Mouse (Mus musculus): ENCODE measurements around the gene Ice1. TPM values are rescaled to one million over a fixed set of nuclear protein-coding genes. Genes with fewer than 3 reads are reported as not detected.

The Ice1 gene
- polyA plus RNA-seq, 1 experiment from 2014 or later: 9.7 TPM

DNA sequence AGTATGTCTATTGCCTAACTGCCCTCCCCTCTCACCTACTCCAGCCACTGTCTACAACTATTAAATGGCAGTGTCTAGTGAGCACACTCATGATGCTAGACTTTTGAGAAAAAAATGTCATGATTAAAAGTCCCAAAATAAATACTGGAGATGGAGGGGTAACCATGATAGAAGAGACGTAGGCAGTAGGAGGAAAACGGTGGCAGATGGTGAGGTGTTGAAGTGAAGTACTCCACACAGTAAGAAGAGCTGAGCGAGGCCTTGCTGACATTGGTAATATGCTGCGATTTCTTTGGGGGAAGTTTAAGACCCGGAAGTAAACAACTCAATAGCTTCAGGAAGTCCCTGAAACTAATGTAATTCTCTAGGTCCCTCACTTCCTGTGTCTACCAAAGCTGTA is 104.0 kb downstream of the Ice1 start:
- H3K9ac ChIP-seq: no peak overlapping the region
- no peaks in the 10 kb centered on the region for H3K4me1 ChIP-seq
- no peaks in the 10 kb centered on the region for H3K9me3 ChIP-seq (replicated peaks)
- no peak for ATAC-seq
- H3K4me3 ChIP-seq: no peak overlapping the region
- 71% methylated on average over 5 of the region's 5 CpGs for WGBS (ENCODE audit: insufficient replicate concordance)
- H3K36me3 ChIP-seq: no peaks in the 10 kb centered on the region
- no peaks in the 10 kb centered on the region for H3K27me3 ChIP-seq (replicated peaks)
- no peak overlapping the region for H3K27ac ChIP-seq
- H3K4me2 ChIP-seq: no peak overlapping the region

DNA sequence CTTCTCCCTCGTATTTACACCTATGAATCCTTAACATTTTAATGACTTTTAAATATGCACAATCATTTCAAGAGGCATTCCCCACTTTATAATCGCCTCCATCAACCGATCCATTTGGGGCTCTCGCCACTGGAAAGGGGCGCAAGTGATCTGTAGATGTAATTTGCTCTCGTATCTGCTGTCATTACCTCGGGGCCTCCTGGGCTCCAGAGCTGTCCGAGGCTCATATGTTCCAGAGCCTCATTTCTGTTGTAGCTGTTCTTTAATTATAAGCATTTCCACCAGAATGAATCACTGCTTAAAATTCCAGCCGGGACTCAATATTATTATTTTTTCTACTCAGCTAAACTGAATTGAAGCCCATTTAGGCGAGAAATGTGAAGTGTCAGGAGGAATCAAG is 104.7 kb downstream of the Ice1 start:
- no peaks in the 10 kb centered on the region for H3K27me3 ChIP-seq (replicated peaks)
- no peak overlapping the region for H3K4me3 ChIP-seq
- no peaks in the 10 kb centered on the region for H3K9me3 ChIP-seq (replicated peaks)
- no peaks in the 10 kb centered on the region for H3K4me1 ChIP-seq
- H3K27ac ChIP-seq: no peak overlapping the region
- no peaks in the 10 kb centered on the region for H3K36me3 ChIP-seq
- H3K4me2 ChIP-seq: no peak overlapping the region
- no peak overlapping the region for H3K9ac ChIP-seq
- WGBS (ENCODE audit: insufficient replicate concordance): 71% methylated on average over 10 of the region's 10 CpGs
- no peak for ATAC-seq

DNA sequence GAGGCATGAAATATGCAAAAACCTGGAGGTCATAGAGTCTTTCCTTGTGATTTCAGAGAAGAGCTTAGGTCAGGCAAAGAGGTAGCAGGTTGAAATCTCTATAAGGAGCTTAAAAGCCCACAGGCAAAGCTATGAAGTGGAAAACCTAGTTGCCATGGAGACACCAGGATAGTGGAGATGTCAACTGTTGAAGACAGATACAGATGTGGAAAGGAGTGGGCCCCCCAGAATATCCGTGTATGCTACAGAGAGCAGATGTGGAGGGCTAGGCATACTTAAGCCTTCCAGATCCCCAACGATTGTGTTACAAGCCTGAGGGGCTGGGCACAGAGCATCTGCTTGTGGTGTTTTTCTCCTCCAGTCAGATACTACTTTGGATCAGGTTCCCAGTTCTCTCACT is 119.8 kb downstream of the Ice1 start:
- 0 out of 2 replicates have a peak, but pooled peaks cover 4% of the 10 kb centered on the region for H3K9me3 ChIP-seq (replicated peaks)
- H3K4me1 ChIP-seq: no peaks in the 10 kb centered on the region
- H3K36me3 ChIP-seq: no peaks in the 10 kb centered on the region
- no peak for ATAC-seq
- H3K4me3 ChIP-seq: no peak overlapping the region
- H3K4me2 ChIP-seq: no peak overlapping the region
- no peaks in the 10 kb centered on the region for H3K27me3 ChIP-seq (replicated peaks)
- 48% methylated on average over 2 of the region's 2 CpGs for WGBS (ENCODE audit: insufficient replicate concordance)
- no peak overlapping the region for H3K27ac ChIP-seq
- H3K9ac ChIP-seq: no peak overlapping the region

DNA sequence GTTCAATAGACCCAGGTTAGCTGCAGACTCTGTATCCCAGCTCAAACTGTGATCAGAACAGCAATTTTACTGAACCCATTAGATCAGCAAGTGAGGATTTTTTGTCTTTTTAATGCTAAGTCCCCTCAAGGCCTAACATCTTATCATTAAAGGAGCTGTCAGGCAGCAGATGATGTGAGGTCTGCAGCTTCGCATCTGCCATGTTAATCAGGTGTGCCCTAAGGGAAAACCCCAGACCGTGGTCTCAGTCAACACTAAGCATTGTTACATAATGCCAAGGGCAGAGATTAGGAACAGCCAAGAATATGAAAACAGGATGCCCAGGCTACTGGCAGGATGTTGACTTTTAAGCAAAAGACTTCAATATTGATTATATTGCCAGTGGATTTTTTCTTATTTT is 122.4 kb downstream of the Ice1 start:
- no peak for ATAC-seq
- H3K4me2 ChIP-seq: no peak overlapping the region
- 63% methylated on average over 2 of the region's 2 CpGs for WGBS (ENCODE audit: insufficient replicate concordance)
- H3K4me3 ChIP-seq: no peak overlapping the region
- H3K9ac ChIP-seq: no peak overlapping the region
- no peaks in the 10 kb centered on the region for H3K4me1 ChIP-seq
- H3K27me3 ChIP-seq (replicated peaks): no peaks in the 10 kb centered on the region
- H3K9me3 ChIP-seq (replicated peaks): 0 out of 2 replicates have a peak, but pooled peaks cover 4% of the 10 kb centered on the region
- no peaks in the 10 kb centered on the region for H3K36me3 ChIP-seq
- no peak overlapping the region for H3K27ac ChIP-seq

DNA sequence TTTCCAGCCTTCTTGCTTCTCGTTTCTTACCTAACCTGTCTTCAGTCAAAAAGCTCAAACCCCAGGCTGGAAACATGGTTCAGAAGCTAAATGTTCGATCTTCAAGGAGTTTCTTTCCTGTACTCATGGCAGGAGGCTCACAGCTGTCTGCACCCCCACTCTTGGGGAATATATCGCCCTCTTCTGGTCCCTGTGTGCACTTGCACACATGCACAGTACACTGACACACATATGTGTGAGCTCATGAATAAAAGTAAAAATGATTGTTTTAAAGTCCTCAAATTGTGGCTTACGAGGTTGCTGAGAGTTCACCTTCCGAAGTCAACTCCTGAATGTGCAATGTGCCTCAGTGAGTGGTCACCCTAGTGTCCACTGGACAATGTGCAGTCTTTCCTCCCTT is 127.2 kb downstream of the Ice1 start:
- Histone ChIP-seq H3K9ac (no peak overlapping the region), H3K4me3 (no peak overlapping the region), H3K27me3 (replicated peaks) (no peaks in the 10 kb centered on the region), H3K9me3 (replicated peaks) (no peaks in the 10 kb centered on the region), H3K4me2 (no peak overlapping the region), H3K27ac (no peak overlapping the region), H3K4me1 (no peaks in the 10 kb centered on the region), H3K36me3 (no peaks in the 10 kb centered on the region)
- no peak for ATAC-seq
- WGBS (ENCODE audit: insufficient replicate concordance): 51% methylated on average over 5 of the region's 5 CpGs

DNA sequence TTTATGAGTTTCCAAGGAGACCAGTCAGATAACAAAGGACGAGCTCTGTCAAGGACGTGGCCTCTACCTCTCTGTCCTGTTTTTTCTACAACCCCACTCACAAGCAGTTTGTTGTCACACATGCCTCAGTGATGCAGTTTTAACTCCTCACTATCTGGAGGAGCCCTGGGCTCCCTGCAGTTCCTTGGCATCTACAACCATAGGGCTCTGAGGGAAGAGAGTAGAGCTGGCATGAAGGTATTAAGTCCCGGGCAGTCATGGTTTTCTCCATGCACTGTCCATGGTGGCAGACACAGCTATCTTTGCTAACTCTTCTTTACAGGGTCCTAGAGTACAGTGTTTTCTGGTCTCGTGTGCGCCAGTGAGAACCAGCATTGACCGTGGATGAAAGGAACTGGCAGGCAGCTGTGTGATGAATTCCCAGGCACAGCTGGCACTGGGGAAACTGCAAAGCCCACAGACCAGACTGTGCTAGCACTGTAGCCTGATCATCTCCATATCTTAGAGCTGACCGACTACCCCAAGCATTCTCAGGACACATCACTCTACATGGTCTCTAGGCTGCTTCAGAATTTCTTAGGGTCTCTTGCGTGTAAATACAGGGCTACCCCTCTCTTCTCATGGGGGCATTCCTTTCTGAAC is 127.9 kb downstream of the Ice1 start:
- no peaks in the 10 kb centered on the region for H3K4me1 ChIP-seq
- no peaks in the 10 kb centered on the region for H3K9me3 ChIP-seq (replicated peaks)
- no peak overlapping the region for H3K9ac ChIP-seq
- H3K4me3 ChIP-seq: no peak overlapping the region
- no peaks in the 10 kb centered on the region for H3K27me3 ChIP-seq (replicated peaks)
- no peak overlapping the region for H3K4me2 ChIP-seq
- no peaks in the 10 kb centered on the region for H3K36me3 ChIP-seq
- no peak overlapping the region for H3K27ac ChIP-seq
- WGBS (ENCODE audit: insufficient replicate concordance): 69% methylated on average over 8 of the region's 8 CpGs
- no peak for ATAC-seq

DNA sequence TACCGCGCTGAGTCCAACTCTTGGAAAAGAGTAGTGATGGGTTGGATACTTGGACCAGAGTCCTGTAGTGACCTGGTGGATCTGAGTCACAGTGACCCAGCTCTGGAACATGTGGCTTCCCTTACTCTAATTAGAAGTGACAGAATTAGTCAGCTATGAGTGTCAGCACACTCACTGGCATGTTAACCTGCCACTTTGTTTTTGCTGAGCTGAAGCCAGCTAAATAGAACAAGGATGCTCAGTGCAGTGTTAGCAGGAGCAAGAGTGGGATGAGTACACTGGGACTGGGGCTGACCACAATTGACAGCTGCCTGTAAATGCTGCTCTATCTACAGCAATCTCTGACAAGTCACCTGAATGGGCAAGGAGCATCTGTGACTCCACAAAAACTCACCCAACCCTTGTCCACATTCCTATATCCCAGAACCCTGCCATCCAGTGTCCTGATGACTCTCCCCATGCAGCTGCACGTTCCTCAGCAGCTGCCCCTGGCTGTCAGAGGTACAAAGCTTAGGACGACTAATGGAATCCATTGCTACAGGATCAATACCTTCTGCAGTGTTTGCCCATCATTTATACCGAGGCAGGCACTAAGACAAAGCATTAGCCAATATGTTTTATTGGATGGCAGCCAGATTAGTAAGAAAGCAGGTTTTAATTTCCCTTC is 128.6 kb downstream of the Ice1 start:
- H3K9ac ChIP-seq: no peak overlapping the region
- H3K27ac ChIP-seq: no peak overlapping the region
- no peak overlapping the region for H3K4me3 ChIP-seq
- no peaks in the 10 kb centered on the region for H3K4me1 ChIP-seq
- 61% methylated on average over 5 of the region's 5 CpGs for WGBS (ENCODE audit: insufficient replicate concordance)
- H3K27me3 ChIP-seq (replicated peaks): no peaks in the 10 kb centered on the region
- H3K9me3 ChIP-seq (replicated peaks): no peaks in the 10 kb centered on the region
- no peak overlapping the region for H3K4me2 ChIP-seq
- ATAC-seq: no peak
- H3K36me3 ChIP-seq: no peaks in the 10 kb centered on the region

Other genes with a start within 250 kb of the Ice1 start
- gene Adamts16, start 204.2 kb upstream of the Ice1 start, polyA plus RNA-seq (2016; fragmentation: Nextera tagmentation; extraction: Ambion mirVana): 0.18 TPM in 1 of 2 replicates, not detected in the other

All from liver, embryonic 12.5 days (tissue).